Mouse (Mus musculus) ES-E14 (cell line): ENCODE measurements around the gene Clec1b. TPM values are rescaled to one million over a fixed set of nuclear protein-coding genes. Genes with fewer than 3 reads are reported as not detected.

ENCODE experiments used
- DNase-seq: peaks from one replicate; pipeline ENCODE4 v3.0.0-alpha.2; 2013; ENCODE audit warnings: low read depth, low spot score
- H3K27ac ChIP-seq: 2 replicates; pipeline ENCODE4 v1.5.1; 2012; ENCODE audit warnings: low read depth, mild to moderate bottlenecking, low read length, moderate library complexity, mixed read lengths; ENCODE audit not compliant: poor library complexity, insufficient read depth, severe bottlenecking
- H3K36me3 ChIP-seq: 2 replicates; pipeline ENCODE4 v1.6.1; 2012; ENCODE audit warnings: mild to moderate bottlenecking, low read length, moderate library complexity, mixed read lengths; ENCODE audit not compliant: control insufficient read depth, poor library complexity, insufficient read depth, severe bottlenecking
- H3K4me1 ChIP-seq, 2 experiments: fragments of 150-350 bp in 1 of 2; sonication (generic) in 1 of 2; 2 replicates each; pipeline ENCODE4 v1.6.1; 2012; ENCODE audit warnings: low read length in 2 of 2, mild to moderate bottlenecking in 1 of 2, mixed read lengths in 1 of 2; ENCODE audit not compliant: control insufficient read depth in 2 of 2, insufficient read depth in 2 of 2, poor library complexity in 1 of 2
- H3K4me3 ChIP-seq, 2 experiments: fragments of 150-350 bp in 1 of 2; sonication (generic) in 1 of 2; 2 replicates each; pipeline ENCODE4 v1.5.1; 2012; ENCODE audit warnings: low read length in 2 of 2, low read depth in 1 of 2, mild to moderate bottlenecking in 1 of 2, mixed read lengths in 1 of 2; ENCODE audit not compliant: insufficient read depth in 1 of 2, poor library complexity in 1 of 2, severe bottlenecking in 1 of 2
- H3K9ac ChIP-seq: 2 replicates; pipeline ENCODE4 v1.6.1; 2012; ENCODE audit warnings: low read depth, mild to moderate bottlenecking, low read length, mixed read lengths; ENCODE audit not compliant: poor library complexity, insufficient read depth, severe bottlenecking
- H3K9me3 ChIP-seq: fragments of 150-350 bp; sonication (generic); 2 replicates; pipeline ENCODE4 v1.6.1; 2012; ENCODE audit warnings: low read depth, mild to moderate bottlenecking, low read length; ENCODE audit not compliant: control insufficient read depth, insufficient read depth
- CHD2 ChIP-seq: IDR thresholded peaks from 2 replicates; pipeline ENCODE4 v1.6.1; 2014; ENCODE audit warnings: mild to moderate bottlenecking, low read depth, low read length, inconsistent platforms
- HCFC1 ChIP-seq: IDR thresholded peaks from 2 replicates; pipeline ENCODE4 v1.6.1; 2012; ENCODE audit warnings: low read length, inconsistent platforms, borderline replicate concordance; ENCODE audit not compliant: insufficient read depth
- MAFK ChIP-seq: IDR thresholded peaks from 2 replicates; pipeline ENCODE4 v1.6.1; 2014; ENCODE audit warnings: mild to moderate bottlenecking, low read depth, low read length, inconsistent platforms; ENCODE audit not compliant: insufficient read depth
- ZC3H11A ChIP-seq: IDR thresholded peaks from 2 replicates; pipeline ENCODE4 v1.6.1; 2012; ENCODE audit warnings: low read depth, mild to moderate bottlenecking, inconsistent platforms, low read length, borderline replicate concordance
- ZNF384 ChIP-seq: IDR thresholded peaks from 2 replicates; pipeline ENCODE4 v1.6.1; 2012; ENCODE audit warnings: low read depth, low read length, inconsistent platforms
- in situ Hi-C, 2 experiments: fragments of 600-800 bp; cut with MboI; formaldehyde crosslinking; loops; one replicate each; pipeline ENCODE4 v1.15.1; 2025; ENCODE audit warnings: low sequenced_read_pairs in 2 of 2, inconsistent platforms in 1 of 2; ENCODE audit not compliant: unreplicated experiment in 2 of 2
- total RNA-seq: library from RNA; depleted of rRNA; stranded (reverse); fragments of 300-350 nt; gene quantifications from 2 replicates; pipeline ENCODE4 v1.2.3, GENCODE M21; 2012

Clec1b gene
- total RNA-seq, 1 experiment: not detected

DNA sequence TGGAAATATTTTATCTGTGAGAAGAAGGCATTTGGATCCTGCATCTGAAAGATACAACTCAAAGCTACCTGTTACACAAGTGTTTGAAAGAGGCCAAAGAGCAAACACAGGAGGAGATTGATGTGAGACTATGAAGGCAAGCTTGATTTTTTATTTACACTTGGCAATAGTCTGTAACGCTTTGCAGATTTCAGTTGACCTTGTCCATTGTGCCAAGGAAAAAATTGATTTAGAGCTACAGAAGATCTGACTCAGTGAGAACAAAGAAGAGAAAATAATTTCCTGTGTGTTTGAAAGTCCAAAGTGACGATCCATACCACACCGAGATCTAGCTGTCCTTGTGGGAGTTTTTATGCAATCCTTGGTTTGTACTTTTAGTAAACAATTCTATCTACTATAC, 25.2 kb downstream of the Clec1b start:
- H3K36me3 ChIP-seq: no peaks in the 10 kb centered on the region
- H3K4me3 ChIP-seq: no peak overlapping the region
- H3K9ac ChIP-seq: no peak overlapping the region
- in situ Hi-C loops: no loop called here
- no peak for DNase-seq
- no peak overlapping the region for H3K27ac ChIP-seq
- H3K4me1 ChIP-seq: no peaks in the 10 kb centered on the region
- TF ChIP-seq ZC3H11A (no peak), CHD2 (no peak), HCFC1 (no peak), ZNF384 (no peak), MAFK (no peak)
- H3K9me3 ChIP-seq: no peaks in the 10 kb centered on the region

- TF ChIP-seq MAFK (no peak), ZNF384 (no peak), HCFC1 (no peak), ZC3H11A (no peak), CHD2 (no peak)
- no peaks in the 10 kb centered on the region for H3K9me3 ChIP-seq
- H3K27ac ChIP-seq: no peak overlapping the region
- no peaks in the 10 kb centered on the region for H3K4me1 ChIP-seq
- in situ Hi-C loops: no loop called here
- H3K36me3 ChIP-seq: no peaks in the 10 kb centered on the region
- no peak overlapping the region for H3K4me3 ChIP-seq
- DNase-seq: peak; percentile 4
- H3K9ac ChIP-seq: no peak overlapping the region
Observed at GRCm38 (mm10) chr6:129423040-129423733, 26.1 kb downstream of the Clec1b start.

DNA sequence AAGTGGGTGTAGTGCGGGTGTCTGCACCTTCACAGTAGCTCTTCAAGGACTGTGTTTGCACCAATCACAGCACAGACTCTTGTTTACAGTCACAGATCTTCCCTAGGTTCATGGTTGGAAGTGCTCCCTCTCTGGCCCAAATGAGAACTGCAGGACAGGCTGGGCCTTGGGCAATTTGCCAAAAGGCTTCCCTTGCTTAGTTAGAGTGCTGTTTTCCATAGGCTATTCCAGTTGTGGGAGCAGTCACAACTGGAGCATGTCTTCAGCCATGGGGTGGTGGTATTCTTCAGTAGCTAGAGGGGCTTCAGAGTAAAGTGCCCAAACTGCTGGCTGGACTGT, 26.6 kb downstream of the Clec1b start:
- H3K36me3 ChIP-seq: no peaks in the 10 kb centered on the region
- no peak for TF ChIP-seq ZC3H11A
- TF ChIP-seq HCFC1: no peak
- no peak for TF ChIP-seq CHD2
- no peak for TF ChIP-seq MAFK
- no peak for TF ChIP-seq ZNF384
- H3K4me3 ChIP-seq: no peak overlapping the region
- DNase-seq: peak; percentile 68
- in situ Hi-C loops: no loop called here
- H3K27ac ChIP-seq: no peak overlapping the region
- H3K9me3 ChIP-seq: no peaks in the 10 kb centered on the region
- H3K4me1 ChIP-seq: no peaks in the 10 kb centered on the region
- H3K9ac ChIP-seq: no peak overlapping the region

- no peaks in the 10 kb centered on the region for H3K36me3 ChIP-seq
- H3K4me3 ChIP-seq: no peak overlapping the region
- no peak for DNase-seq
- H3K4me1 ChIP-seq: no peaks in the 10 kb centered on the region
- H3K9ac ChIP-seq: no peak overlapping the region
- in situ Hi-C loops: no loop called here
- no peak overlapping the region for H3K27ac ChIP-seq
- TF ChIP-seq CHD2 (no peak), HCFC1 (no peak), ZNF384 (no peak), ZC3H11A (no peak), MAFK (no peak)
- no peaks in the 10 kb centered on the region for H3K9me3 ChIP-seq
Observed at GRCm38 (mm10) chr6:129425217-129425616, 28.1 kb downstream of the Clec1b start.

DNA sequence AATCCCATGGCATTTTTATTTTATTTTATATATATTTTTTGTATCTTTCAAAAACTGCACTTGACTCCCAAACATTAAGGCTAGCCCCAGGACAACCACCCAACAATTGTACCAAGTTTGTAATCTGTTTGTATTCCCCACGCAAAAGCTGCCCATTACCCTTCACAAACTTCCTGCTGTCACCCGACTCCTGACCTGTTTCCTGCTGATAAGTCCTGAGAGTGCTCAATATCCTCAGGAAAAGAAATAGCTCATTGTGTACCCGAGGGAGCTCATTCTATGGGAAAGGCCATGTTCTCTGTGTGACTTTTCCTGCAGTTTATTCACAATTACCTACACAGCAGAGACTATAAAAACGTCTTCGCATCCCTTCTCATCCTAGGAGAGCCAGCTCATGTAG, 28.7 kb downstream of the Clec1b start:
- TF ChIP-seq ZNF384 (no peak), CHD2 (no peak), ZC3H11A (no peak), HCFC1 (no peak), MAFK (no peak)
- H3K27ac ChIP-seq: no peak overlapping the region
- no peak for DNase-seq
- H3K4me3 ChIP-seq: no peak overlapping the region
- H3K36me3 ChIP-seq: no peaks in the 10 kb centered on the region
- no peaks in the 10 kb centered on the region for H3K4me1 ChIP-seq
- no peak overlapping the region for H3K9ac ChIP-seq
- H3K9me3 ChIP-seq: no peaks in the 10 kb centered on the region
- in situ Hi-C loops: no loop called here
